Mouse (Mus musculus): ENCODE data around the gene Pmm1. TPM values are rescaled to one million over a fixed set of nuclear protein-coding genes. Genes with fewer than 3 reads are reported as not detected.

Pmm1 gene
- polyA plus RNA-seq, 1 experiment, result 66.6 TPM

GRCm38 (mm10) chr15:81961078-81961451 is 335 bp upstream of the Pmm1 start:
- H3K4me3 ChIP-seq (ENCODE audit: insufficient read depth, poor library complexity, severe bottlenecking), result peak overlapping the region; percentile 56
- no peaks in the 10 kb centered on the region for H3K79me3 ChIP-seq (ENCODE audit: low read depth)
- H3K36me3 ChIP-seq (ENCODE audit: control insufficient read depth, insufficient read depth), result no peaks in the 10 kb centered on the region
- no peaks in the 10 kb centered on the region for H3K27me3 ChIP-seq (ENCODE audit: control insufficient read depth, insufficient read depth, insufficient read length)
- H3K79me2 ChIP-seq (ENCODE audit: control insufficient read depth, insufficient read depth), result no peaks in the 10 kb centered on the region
- no peak overlapping the region for H3ac ChIP-seq (ENCODE audit: control insufficient read depth, insufficient read length, low read depth)
- TF ChIP-seq MAX (IDR thresholded peaks at IDR 0.05) (no peak), MYOD1 (IDR thresholded peaks at IDR 0.05; ENCODE audit: control insufficient read depth, insufficient read length, low read depth) (no peak), MYOG (IDR thresholded peaks at IDR 0.05; ENCODE audit: control insufficient read depth, extremely low read depth, insufficient read length) (no peak), USF1 (IDR thresholded peaks at IDR 0.05; ENCODE audit: low read depth) (no peak), CTCF (IDR thresholded peaks at IDR 0.05; ENCODE audit: control insufficient read depth, insufficient read depth, insufficient read length) (no peak)

DNA sequence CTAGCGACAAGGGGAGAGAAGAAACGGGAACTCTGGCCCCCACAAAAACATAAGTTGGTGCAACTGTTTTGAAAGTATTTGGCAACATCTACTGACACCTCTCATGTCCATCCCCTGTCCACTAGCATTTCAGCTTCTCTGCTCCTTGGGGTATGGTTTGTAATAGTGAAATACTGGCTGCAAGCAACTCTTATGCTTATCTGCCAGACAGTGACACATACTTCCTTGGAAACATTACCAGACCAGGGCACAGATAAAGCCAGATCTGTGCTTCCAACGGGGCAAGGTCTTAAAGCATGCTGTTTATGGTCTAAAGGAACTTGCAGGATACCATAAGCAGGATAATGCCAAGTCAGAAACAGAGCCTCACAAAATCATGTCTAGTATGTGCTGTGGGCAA is 1.8 kb downstream of the Pmm1 start:
- Histone ChIP-seq H3K4me3 (ENCODE audit: insufficient read depth, poor library complexity, severe bottlenecking) (no peak overlapping the region), H3K36me3 (ENCODE audit: control insufficient read depth, insufficient read depth) (peaks cover 13% of the 10 kb centered on the region), H3K79me2 (ENCODE audit: control insufficient read depth, insufficient read depth) (no peaks in the 10 kb centered on the region), H3K27me3 (ENCODE audit: control insufficient read depth, insufficient read depth, insufficient read length) (no peaks in the 10 kb centered on the region), H3ac (ENCODE audit: control insufficient read depth, insufficient read length, low read depth) (no peak overlapping the region), H3K79me3 (ENCODE audit: low read depth) (no peaks in the 10 kb centered on the region)
- no peak for TF ChIP-seq FOSL1 (IDR thresholded peaks at IDR 0.05; ENCODE audit: insufficient read depth, low read length, poor library complexity, severe bottlenecking)
- no peak for TF ChIP-seq CTCF (IDR thresholded peaks at IDR 0.05; ENCODE audit: control insufficient read depth, insufficient read depth, insufficient read length)
- no peak for TF ChIP-seq MYOD1 (IDR thresholded peaks at IDR 0.05; ENCODE audit: control insufficient read depth, insufficient read length, low read depth)
- TF ChIP-seq MAX (IDR thresholded peaks at IDR 0.05), result no peak
- no peak for TF ChIP-seq USF1 (IDR thresholded peaks at IDR 0.05; ENCODE audit: low read depth)
- TF ChIP-seq CEBPB (IDR thresholded peaks at IDR 0.05; ENCODE audit: low read depth), result no peak
- no peak for TF ChIP-seq MYOG (IDR thresholded peaks at IDR 0.05; ENCODE audit: control insufficient read depth, extremely low read depth, insufficient read length)

- TF ChIP-seq MYOD1 (IDR thresholded peaks at IDR 0.05; ENCODE audit: control insufficient read depth, insufficient read length, low read depth), result no peak
- no peak for TF ChIP-seq FOSL1 (IDR thresholded peaks at IDR 0.05; ENCODE audit: insufficient read depth, low read length, poor library complexity, severe bottlenecking)
- Histone ChIP-seq H3K4me3 (ENCODE audit: insufficient read depth, poor library complexity, severe bottlenecking) (no peak overlapping the region), H3K27me3 (ENCODE audit: control insufficient read depth, insufficient read depth, insufficient read length) (no peaks in the 10 kb centered on the region), H3K79me3 (ENCODE audit: low read depth) (no peaks in the 10 kb centered on the region), H3K36me3 (ENCODE audit: control insufficient read depth, insufficient read depth) (peaks cover 13% of the 10 kb centered on the region), H3ac (ENCODE audit: control insufficient read depth, insufficient read length, low read depth) (no peak overlapping the region), H3K79me2 (ENCODE audit: control insufficient read depth, insufficient read depth) (no peaks in the 10 kb centered on the region)
Observed at GRCm38 (mm10) chr15:81957598-81957997, 3.1 kb downstream of the Pmm1 start.

DNA sequence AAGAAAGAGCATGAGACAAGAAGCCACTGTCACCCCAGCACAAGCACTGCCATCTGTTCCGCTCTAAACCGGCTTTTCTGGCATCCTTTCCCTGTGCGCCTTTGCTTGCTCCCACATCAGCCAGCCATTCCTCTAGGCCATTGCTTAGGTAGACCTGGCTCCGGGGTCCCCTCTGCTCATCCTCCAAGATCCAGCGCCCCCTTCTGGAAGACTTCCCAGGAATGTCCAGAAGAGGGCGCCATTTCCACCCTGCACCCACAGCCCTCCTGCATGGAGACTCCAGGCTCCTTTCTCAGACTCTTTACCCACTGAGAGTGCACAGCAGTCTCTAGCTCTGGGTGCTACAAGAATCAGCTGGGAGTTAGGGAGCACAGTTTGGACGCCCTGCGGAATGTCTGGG is 4.3 kb downstream of the Pmm1 start:
- peak; percentile 96 for TF ChIP-seq CTCF (IDR thresholded peaks at IDR 0.05; ENCODE audit: control insufficient read depth, insufficient read depth, insufficient read length)
- no peak for TF ChIP-seq MAX (IDR thresholded peaks at IDR 0.05)
- TF ChIP-seq USF1 (IDR thresholded peaks at IDR 0.05; ENCODE audit: low read depth), result no peak
- H3K79me3 ChIP-seq (ENCODE audit: low read depth), result no peaks in the 10 kb centered on the region
- no peaks in the 10 kb centered on the region for H3K27me3 ChIP-seq (ENCODE audit: control insufficient read depth, insufficient read depth, insufficient read length)
- H3K4me3 ChIP-seq (ENCODE audit: insufficient read depth, poor library complexity, severe bottlenecking), result no peak overlapping the region
- H3K36me3 ChIP-seq (ENCODE audit: control insufficient read depth, insufficient read depth), result peaks cover 13% of the 10 kb centered on the region
- no peaks in the 10 kb centered on the region for H3K79me2 ChIP-seq (ENCODE audit: control insufficient read depth, insufficient read depth)
- H3ac ChIP-seq (ENCODE audit: control insufficient read depth, insufficient read length, low read depth), result no peak overlapping the region

DNA sequence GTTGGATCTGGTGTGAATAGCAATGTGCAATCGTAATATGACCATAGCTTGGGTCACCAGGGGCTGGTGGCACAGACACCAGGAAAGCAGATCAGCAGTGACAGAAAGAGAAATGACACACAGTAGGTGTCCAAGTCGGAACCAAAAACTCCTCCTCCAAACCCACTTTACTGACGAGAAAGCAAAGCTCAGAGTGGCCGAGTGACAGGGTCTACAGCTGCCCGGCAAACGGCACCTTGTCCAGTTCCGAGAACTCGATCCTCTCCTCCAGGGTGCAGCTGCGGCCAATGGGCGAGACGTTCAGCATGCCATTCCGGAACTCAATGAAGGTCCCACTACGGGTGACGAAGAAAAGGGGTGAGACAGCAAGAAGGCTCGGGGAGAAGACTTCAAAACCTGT is 5.3 kb downstream of the Pmm1 start:
- no peak overlapping the region for H3K4me3 ChIP-seq (ENCODE audit: insufficient read depth, poor library complexity, severe bottlenecking)
- H3K36me3 ChIP-seq (ENCODE audit: control insufficient read depth, insufficient read depth), result peaks cover 20% of the 10 kb centered on the region
- no peaks in the 10 kb centered on the region for H3K27me3 ChIP-seq (ENCODE audit: control insufficient read depth, insufficient read depth, insufficient read length)
- H3K79me3 ChIP-seq (ENCODE audit: low read depth), result no peaks in the 10 kb centered on the region
- no peaks in the 10 kb centered on the region for H3K79me2 ChIP-seq (ENCODE audit: control insufficient read depth, insufficient read depth)
- no peak overlapping the region for H3ac ChIP-seq (ENCODE audit: control insufficient read depth, insufficient read length, low read depth)
- TF ChIP-seq USF1 (IDR thresholded peaks at IDR 0.05; ENCODE audit: low read depth) (no peak), FOSL1 (IDR thresholded peaks at IDR 0.05; ENCODE audit: insufficient read depth, low read length, poor library complexity, severe bottlenecking) (no peak), CTCF (IDR thresholded peaks at IDR 0.05; ENCODE audit: control insufficient read depth, insufficient read depth, insufficient read length) (no peak), MAX (IDR thresholded peaks at IDR 0.05) (no peak), MYOD1 (IDR thresholded peaks at IDR 0.05; ENCODE audit: control insufficient read depth, insufficient read length, low read depth) (no peak), MYOG (IDR thresholded peaks at IDR 0.05; ENCODE audit: control insufficient read depth, extremely low read depth, insufficient read length) (no peak), CEBPB (IDR thresholded peaks at IDR 0.05; ENCODE audit: low read depth) (no peak)

DNA sequence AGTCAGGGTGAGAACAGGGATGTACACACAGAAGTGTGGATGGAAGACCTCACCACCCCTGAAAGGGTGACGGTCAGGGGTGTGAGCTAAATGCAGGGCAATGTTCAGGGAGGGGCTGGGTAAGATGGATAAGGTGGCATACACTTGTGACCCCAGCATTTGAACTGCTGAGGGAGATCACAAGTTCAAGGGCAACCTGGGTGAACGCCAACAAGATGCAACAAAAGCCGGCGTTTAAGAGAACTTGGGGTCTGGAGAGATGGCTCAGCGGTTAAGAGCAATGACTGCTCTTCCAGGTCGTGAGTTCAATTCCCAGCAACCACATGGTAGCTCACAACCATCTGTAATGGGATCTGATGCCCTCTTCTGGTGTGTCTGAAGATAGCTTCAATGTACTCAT is 6.0 kb downstream of the Pmm1 start:
- Histone ChIP-seq H3K27me3 (ENCODE audit: control insufficient read depth, insufficient read depth, insufficient read length) (no peaks in the 10 kb centered on the region), H3K4me3 (ENCODE audit: insufficient read depth, poor library complexity, severe bottlenecking) (no peak overlapping the region), H3K79me2 (ENCODE audit: control insufficient read depth, insufficient read depth) (no peaks in the 10 kb centered on the region), H3ac (ENCODE audit: control insufficient read depth, insufficient read length, low read depth) (no peak overlapping the region), H3K79me3 (ENCODE audit: low read depth) (no peaks in the 10 kb centered on the region), H3K36me3 (ENCODE audit: control insufficient read depth, insufficient read depth) (peaks cover 20% of the 10 kb centered on the region)
- TF ChIP-seq MYOG (IDR thresholded peaks at IDR 0.05; ENCODE audit: control insufficient read depth, extremely low read depth, insufficient read length) (no peak), FOSL1 (IDR thresholded peaks at IDR 0.05; ENCODE audit: insufficient read depth, low read length, poor library complexity, severe bottlenecking) (no peak), CEBPB (IDR thresholded peaks at IDR 0.05; ENCODE audit: low read depth) (no peak), USF1 (IDR thresholded peaks at IDR 0.05; ENCODE audit: low read depth) (no peak), CTCF (IDR thresholded peaks at IDR 0.05; ENCODE audit: control insufficient read depth, insufficient read depth, insufficient read length) (no peak), MAX (IDR thresholded peaks at IDR 0.05) (no peak), MYOD1 (IDR thresholded peaks at IDR 0.05; ENCODE audit: control insufficient read depth, insufficient read length, low read depth) (no peak)

Measured in C2C12 (cell line).